Mouse (Mus musculus) MEL (cell line): ENCODE data around the gene Caap1.
A peak's percentile ranks its signal among the peaks of the same experiment; 100 is the strongest.

Experiments used
- CHD2 ChIP-seq: IDR thresholded peaks from 2 replicates; pipeline ENCODE4 v1.6.1; 2011; ENCODE audit warnings: low read length, improper control_type of control experiment
- CTCF ChIP-seq, 3 experiments: IDR thresholded peaks in 2 of 3; conservative IDR thresholded peaks in 1 of 3; 2 replicates each; pipeline ENCODE4 v1.5.1; 2011 to 2012; ENCODE audit warnings: low read length in 3 of 3, low read depth in 2 of 3, mild to moderate bottlenecking in 2 of 3, improper control_type of control experiment in 1 of 3, inconsistent platforms in 1 of 3, mixed read lengths in 1 of 3, moderate library complexity in 1 of 3; ENCODE audit not compliant: control insufficient read depth in 1 of 3, insufficient read depth in 1 of 3, poor library complexity in 1 of 3, severe bottlenecking in 1 of 3
- EP300 ChIP-seq, 2 experiments: IDR thresholded peaks; 2 replicates each; pipeline ENCODE4 v1.6.1; 2011; ENCODE audit warnings: improper control_type of control experiment in 2 of 2, low read length in 2 of 2, low read depth in 1 of 2, mild to moderate bottlenecking in 1 of 2
- JUND ChIP-seq: IDR thresholded peaks from 2 replicates; pipeline ENCODE4 v1.6.1; 2011; ENCODE audit warnings: low read depth, mild to moderate bottlenecking, improper control_type of control experiment, low read length
- MAX ChIP-seq: IDR thresholded peaks from 2 replicates; pipeline ENCODE4 v1.6.1; 2011; ENCODE audit warnings: low read length, improper control_type of control experiment
- MXI1 ChIP-seq: IDR thresholded peaks from 2 replicates; pipeline ENCODE4 v1.6.1; 2011; ENCODE audit warnings: mild to moderate bottlenecking, low read depth, low read length, improper control_type of control experiment
- NRF1 ChIP-seq: IDR thresholded peaks from 2 replicates; pipeline ENCODE4 v1.6.1; 2014; ENCODE audit warnings: low read depth, mild to moderate bottlenecking, inconsistent platforms, low read length, improper control_type of control experiment, moderate library complexity; ENCODE audit not compliant: poor library complexity, insufficient read depth, severe bottlenecking
- POLR2A ChIP-seq, 2 experiments: IDR thresholded peaks; 2 replicates each; pipeline ENCODE4 v1.6.1; 2011 to 2012; ENCODE audit warnings: low read length in 2 of 2, mild to moderate bottlenecking in 2 of 2, control low read depth in 1 of 2, improper control_type of control experiment in 1 of 2, low read depth in 1 of 2, moderate library complexity in 1 of 2; ENCODE audit not compliant: control insufficient read depth in 1 of 2, insufficient read depth in 1 of 2, poor library complexity in 1 of 2
- ZMIZ1 ChIP-seq: IDR thresholded peaks from 2 replicates; pipeline ENCODE4 v1.6.1; 2012; ENCODE audit warnings: low read depth, mild to moderate bottlenecking, inconsistent platforms, low read length, improper control_type of control experiment, moderate library complexity

DNA sequence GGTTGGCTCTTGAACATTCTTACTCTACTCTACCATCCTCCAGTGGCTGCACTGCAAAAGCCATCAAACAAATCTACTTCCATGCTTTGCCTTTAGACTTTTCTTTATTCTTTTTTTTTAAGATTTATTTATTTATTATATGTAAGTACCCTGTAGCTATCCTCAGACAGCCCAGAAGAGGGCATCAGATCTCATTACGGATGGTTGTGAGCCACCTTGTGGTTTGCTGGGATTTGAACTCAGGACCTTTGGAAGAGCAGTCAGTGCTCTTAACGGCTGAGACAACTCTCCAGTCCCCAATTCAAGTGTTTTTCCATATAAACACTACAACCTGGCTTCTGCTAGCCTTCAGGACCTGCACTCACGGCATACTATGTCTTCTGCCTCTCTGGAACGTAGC, 44.8 kb upstream of the Caap1 start:
- TF ChIP-seq ZMIZ1 (no peak), NRF1 (no peak), POLR2A (IDR thresholded peaks at IDR 0.05; ENCODE audit: control insufficient read depth in 1 of 2, insufficient read depth in 1 of 2, low read depth in 1 of 2, low read length in 2 of 2, poor library complexity in 1 of 2) (no peak), CTCF (IDR thresholded peaks at IDR 0.05 in 2 of 3, conservative IDR thresholded peaks at IDR 0.05 in 1 of 3; ENCODE audit: control insufficient read depth in 1 of 3, insufficient read depth in 1 of 3, low read depth in 2 of 3, low read length in 3 of 3, poor library complexity in 1 of 3, severe bottlenecking in 1 of 3) (peak in 2 of 3 experiments; percentile 29 to 45; a peak in 5 of 6 replicates), JUND (no peak), MAX (no peak), CHD2 (no peak), MXI1 (no peak), EP300 (IDR thresholded peaks at IDR 0.05; ENCODE audit: low read depth in 1 of 2, low read length in 2 of 2) (no peak)
